Mouse (Mus musculus) lung, postnatal 0 days (tissue): ENCODE data around the gene Clrn1.

Source experiments
- CTCF ChIP-seq: IDR thresholded peaks from 2 replicates; pipeline ENCODE4 v1.5.1; 2016; ENCODE audit warnings: antibody characterized with exemption, mild to moderate bottlenecking
- EP300 ChIP-seq: IDR thresholded peaks from 2 replicates; pipeline ENCODE4 v1.6.1; 2016; ENCODE audit warnings: antibody characterized with exemption, mild to moderate bottlenecking, control low read depth

DNA sequence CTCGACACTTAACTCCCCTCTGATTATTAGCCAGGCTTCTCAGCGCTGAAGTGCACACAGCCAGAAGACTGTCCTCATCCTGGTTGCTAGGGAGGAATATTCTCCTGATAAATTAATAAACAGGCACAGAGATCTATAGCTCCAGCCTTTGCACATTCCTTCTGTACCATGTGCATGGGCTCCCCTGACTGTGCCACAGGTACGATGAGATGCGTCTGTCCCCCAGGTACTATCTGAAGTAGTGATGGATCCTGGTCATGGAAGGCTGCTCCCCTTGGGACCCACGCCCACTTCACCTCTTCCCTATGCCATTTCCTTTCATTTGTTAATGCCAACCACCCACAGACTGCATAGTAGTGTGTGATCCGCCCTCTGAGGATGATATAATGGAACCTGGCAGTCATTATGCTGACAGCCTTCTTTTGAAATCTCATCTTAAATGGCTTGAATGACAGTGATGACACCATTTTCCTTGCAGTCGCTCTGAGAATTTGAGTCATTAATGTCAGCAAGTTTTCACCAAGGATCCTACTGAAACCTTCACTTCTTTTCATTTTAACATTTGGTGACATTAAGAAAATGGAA lies 3.1 kb upstream of the Clrn1 start:
- no peak for TF ChIP-seq CTCF
- no peak for TF ChIP-seq EP300
